Mouse (Mus musculus) gastrocnemius, adult 2 months (tissue): Measurements from ENCODE around the gene Ppfia4. TPM values are rescaled to one million over a fixed set of nuclear protein-coding genes. Genes with fewer than 3 reads are reported as not detected.

Experiments used
- DNase-seq: peaks from one replicate; pipeline ENCODE4 v3.0.0; 2022
- H3K27ac ChIP-seq: fragments of 200-600 bp; 2 replicates; pipeline ENCODE4 v1.8.1; 2022; ENCODE audit warnings: mild to moderate bottlenecking
- H3K4me3 ChIP-seq: fragments of 200-600 bp; 2 replicates; pipeline ENCODE4 v1.8.1; 2022; ENCODE audit warnings: mild to moderate bottlenecking, moderate library complexity
- CTCF ChIP-seq: fragments of 200-600 bp; IDR thresholded peaks from 2 replicates; pipeline ENCODE4 v1.8.1; 2022; ENCODE audit warnings: antibody characterized with exemption, mild to moderate bottlenecking, moderate library complexity
- intact Hi-C: fragments of 180-260 bp; cut with DNase I; formaldehyde crosslinking; loops from one replicate; pipeline ENCODE4 v1.15.1; 2025
- total RNA-seq, 2 experiments: library from RNA; stranded (reverse); gene quantifications; 2 replicates each; pipeline ENCODE4 v1.2.3; 2021

Gene Ppfia4
- total RNA-seq, 2 experiments from 2014 or later = 0.42 to 0.46 TPM

DNA sequence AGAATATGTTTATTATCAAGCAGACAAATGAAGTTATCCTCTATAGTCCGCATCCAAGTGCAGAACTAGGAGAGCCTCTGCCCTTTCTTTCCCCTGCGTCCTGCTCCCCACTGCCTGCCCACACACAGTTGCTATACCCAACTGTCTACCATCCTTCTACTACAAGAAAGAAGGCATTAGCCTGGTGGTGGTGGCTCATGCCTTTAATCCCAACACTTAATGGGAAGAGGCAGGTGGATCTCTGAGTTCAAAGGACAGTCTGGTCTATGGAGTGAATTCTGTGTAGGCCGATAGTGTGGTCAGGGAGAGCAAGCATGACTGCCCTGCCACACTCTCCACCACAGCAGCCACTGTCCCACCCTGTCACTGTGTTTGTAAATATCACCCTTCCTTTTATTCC is 22.0 kb downstream of the Ppfia4 start:
- intact Hi-C loops = no loop called here
- no peak for DNase-seq
- no peak for TF ChIP-seq CTCF
- H3K27ac ChIP-seq = no peak overlapping the region
- no peak overlapping the region for H3K4me3 ChIP-seq

DNA sequence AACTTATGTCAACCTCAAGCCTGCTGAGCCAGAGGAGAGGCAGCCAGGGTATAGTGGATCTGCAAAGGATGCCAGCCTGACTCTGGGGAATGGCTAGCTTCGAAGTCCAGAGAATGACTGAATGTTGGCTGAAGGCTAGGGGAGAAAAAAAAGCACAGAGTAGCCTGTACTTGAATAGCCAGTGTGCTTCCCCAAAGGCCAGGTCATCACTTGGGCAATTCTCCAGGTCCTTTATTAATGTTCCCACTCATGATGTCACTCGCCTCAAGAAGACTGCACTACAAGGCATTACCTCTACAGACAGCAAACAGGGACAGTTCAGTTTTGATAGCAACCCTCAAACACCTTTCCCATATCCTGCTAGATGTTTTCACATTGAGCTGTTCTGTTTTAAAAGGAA is 22.4 kb downstream of the Ppfia4 start:
- Histone ChIP-seq H3K4me3 (no peak overlapping the region), H3K27ac (no peak overlapping the region)
- no peak for DNase-seq
- TF ChIP-seq CTCF = no peak
- intact Hi-C loops = no loop called here

DNA sequence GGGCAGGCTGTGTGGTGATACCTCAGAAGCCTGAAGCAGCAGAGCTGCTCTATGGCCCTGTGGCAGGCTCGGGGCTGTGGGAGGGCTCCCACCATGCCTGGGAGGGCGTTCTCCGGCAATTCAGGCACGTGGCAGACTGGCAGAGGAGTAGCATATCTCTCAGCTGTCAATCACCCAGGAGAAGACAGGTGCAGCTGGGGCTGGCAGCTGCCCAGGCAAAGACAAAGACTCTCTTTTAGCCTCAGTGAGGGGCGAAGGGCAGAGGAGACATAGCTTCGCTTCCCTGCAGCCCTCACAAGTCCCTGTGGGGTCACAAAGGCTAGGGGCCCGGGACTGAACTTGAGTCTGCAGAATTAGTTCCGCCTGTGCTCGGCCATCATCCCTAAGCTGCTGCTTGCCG is 25.3 kb downstream of the Ppfia4 start:
- no peak for TF ChIP-seq CTCF
- intact Hi-C loops = no loop called here
- H3K27ac ChIP-seq = no peak overlapping the region
- no peak for DNase-seq
- no peak overlapping the region for H3K4me3 ChIP-seq

DNA sequence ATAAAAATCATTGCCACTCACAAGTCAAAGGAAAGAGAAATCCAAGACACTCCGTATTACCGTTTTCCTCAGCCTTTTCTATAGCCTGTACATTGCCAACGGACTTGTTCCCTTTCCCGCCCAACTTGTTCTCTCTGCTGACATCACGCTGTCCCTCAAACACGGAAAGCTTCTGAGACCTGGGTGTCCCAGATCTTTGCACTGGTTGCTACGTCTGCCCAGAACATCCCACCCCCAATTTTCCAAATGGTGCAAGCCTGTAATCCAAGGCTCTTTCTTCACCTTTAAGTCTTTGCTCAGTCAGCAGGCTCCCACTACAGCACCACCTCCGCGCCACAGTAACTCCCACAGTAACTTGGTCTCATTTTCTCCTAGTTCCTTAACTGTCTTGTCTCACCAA is 27.8 kb downstream of the Ppfia4 start:
- intact Hi-C loops = no loop called here
- no peak for TF ChIP-seq CTCF
- Histone ChIP-seq H3K27ac (peak overlapping the region; percentile 4; the same call in 1 of the 2 replicates), H3K4me3 (no peak overlapping the region)
- DNase-seq = no peak

DNA sequence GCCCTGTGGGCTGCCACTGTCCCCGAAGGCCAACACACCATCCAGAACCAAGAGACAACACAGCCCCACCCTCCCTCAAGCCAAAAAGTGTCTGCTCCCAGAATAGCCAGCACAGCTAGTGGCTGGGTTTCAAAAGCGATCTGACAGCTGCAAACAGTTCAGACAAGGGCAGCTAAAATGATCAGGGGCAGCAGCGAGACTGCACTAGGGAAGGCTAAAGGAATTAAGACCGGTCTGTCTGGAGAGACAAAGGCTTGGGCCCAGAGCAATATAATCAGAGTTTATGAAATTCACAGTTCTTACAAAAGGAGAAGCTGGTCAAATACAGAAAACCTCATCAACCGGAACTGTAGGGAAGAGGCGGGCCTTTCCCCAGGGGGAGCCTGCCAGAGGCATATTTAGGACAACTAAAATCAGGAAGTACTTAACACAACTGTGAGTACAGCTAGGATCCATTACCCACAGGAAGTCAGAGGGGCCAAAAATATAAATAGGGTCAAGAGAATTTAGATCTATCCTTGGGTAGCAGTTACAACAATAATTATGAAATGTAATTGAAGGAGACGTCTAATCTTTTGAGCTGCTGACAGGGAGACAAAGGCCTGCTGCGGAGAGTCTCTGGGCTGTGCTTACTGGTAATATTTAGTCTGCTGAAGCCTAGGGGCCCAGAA is 30.0 kb downstream of the Ppfia4 start:
- H3K4me3 ChIP-seq = peak overlapping the region; percentile 54
- intact Hi-C loops = no loop called here
- peak; percentile 88 for DNase-seq
- TF ChIP-seq CTCF = no peak
- H3K27ac ChIP-seq = peak overlapping the region; percentile 93

DNA sequence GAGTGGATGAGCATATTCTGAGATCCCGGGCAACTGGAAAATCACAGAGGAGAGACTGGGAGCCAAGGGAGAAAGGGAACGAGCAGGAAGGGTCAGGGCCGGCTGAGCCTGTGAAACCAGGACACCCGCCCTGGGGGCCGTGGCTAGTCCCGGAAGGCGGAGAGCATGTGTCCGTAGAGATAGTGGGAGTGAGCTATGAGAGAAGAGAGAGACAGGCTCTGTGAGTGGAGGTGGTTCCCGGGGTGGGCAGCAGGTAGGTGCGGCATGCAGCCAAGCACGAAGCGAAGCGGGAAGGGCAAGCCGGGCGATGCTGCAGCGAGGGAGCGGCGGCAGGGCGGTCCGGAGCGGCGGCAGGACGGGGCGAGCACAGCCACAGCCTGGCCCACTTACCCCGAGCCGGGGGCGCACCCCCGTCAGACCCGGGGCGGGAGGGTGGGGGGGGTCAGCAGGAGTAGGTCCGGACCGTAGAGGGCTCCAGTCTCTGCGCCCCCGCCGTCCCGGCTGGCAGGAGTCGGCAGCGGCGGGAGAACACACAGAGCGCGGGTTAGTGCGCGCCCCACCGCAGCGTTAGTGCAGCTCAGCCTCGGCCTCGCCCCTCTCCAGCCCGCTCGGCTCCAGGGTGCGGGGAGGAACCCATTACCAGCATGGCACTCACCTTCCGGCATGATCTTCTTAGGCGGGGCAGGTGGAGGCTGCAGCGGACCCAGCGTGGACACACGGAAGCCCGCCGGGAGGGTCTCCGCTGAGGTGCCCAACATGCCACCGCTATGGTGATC is 33.9 kb downstream of the Ppfia4 start:
- Histone ChIP-seq H3K4me3 (peak overlapping the region; percentile 84), H3K27ac (peak overlapping the region; percentile 84)
- intact Hi-C loops = no loop called here
- no peak for TF ChIP-seq CTCF
- peak; percentile 66 for DNase-seq

DNA sequence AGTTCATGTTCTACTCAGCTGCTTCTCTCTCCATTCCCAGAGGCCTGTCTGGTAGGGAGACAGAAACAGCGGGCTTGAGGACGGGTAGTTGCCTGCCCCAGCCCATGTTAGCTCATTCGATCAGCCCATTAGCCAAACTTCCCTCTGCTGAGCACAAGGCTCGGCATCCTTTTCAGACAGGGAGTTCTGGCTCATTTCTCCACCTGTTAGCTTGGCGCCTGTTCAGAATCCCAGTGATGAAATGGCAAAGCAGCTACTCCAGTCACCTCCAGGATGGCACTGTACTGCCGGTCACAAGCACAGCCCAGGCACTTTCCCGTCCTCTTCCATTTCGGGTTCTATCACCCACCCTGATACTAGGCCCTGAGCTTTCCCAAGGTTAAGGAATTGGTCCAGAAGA is 35.5 kb downstream of the Ppfia4 start:
- no peak for TF ChIP-seq CTCF
- peak; percentile 70 for DNase-seq
- intact Hi-C loops = no loop called here
- Histone ChIP-seq H3K4me3 (no peak overlapping the region), H3K27ac (peak overlapping the region; percentile 84)

DNA sequence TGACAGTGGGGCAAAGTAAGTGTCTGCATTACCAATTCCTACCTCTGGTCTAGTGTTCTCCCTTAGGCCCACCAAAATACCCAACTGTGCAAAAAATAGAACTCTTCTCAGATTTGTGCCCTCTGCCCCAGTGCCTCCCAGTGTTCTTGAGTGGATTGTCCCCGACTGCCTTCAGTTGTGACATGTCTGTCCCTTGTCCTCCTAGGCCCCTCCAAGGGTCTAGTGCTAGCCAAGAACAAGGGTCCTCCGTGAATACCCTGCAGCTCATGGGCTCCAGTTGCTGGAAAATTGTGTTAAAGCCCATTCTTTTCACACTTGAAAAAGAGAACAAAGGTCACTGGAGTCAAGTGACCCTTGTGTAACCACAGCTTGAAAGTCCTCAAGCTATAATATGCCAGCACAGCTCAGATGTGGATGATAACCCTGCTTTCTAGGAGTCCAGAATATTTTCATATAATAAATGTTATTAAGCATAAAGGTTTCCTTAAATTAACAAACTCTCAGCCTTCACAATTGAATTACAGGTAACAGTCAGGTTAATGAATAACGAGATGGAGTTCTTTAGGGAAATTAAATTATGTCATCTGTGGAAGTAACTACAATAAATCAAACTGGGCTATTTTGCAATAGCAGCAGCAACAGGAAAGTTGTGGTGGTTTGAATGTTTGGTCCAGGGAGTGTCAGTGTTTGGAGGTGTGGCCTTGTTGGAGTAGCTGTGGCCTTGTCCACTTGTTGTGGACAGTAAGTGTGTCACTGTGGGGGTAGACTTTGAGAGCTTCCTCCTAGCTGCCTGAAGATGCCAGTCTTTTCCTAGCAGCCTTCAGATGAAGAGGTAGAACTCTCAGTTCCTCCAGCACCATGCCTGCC is 38.8 kb downstream of the Ppfia4 start:
- peak; percentile 17; the same call in 1 of the 2 replicates for TF ChIP-seq CTCF
- intact Hi-C loops = no loop called here
- no peak overlapping the region for H3K4me3 ChIP-seq
- no peak for DNase-seq
- peak overlapping the region; percentile 24; the same call in 1 of the 2 replicates for H3K27ac ChIP-seq

DNA sequence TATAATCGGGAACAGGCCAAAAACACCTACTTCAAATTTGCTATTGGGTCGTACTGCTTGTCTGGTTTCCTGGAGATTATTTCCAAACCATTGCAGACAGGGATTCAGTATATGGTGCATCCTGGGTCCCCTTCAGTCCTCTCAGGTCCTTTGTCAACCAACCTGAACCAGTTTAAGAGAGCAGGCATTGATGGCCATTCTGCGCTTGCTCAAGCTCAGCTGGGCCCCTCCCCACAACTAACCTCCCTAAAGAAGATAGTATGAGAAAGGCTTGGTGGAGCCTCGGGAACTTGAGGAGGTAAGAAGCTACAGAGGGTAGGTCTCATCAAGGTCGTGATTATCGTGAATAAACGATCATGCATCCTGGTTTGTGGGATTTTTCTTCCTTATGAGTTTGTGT is 39.5 kb downstream of the Ppfia4 start:
- TF ChIP-seq CTCF = no peak
- no peak for DNase-seq
- intact Hi-C loops = no loop called here
- Histone ChIP-seq H3K4me3 (no peak overlapping the region), H3K27ac (peak overlapping the region; percentile 24; the same call in 1 of the 2 replicates)

DNA sequence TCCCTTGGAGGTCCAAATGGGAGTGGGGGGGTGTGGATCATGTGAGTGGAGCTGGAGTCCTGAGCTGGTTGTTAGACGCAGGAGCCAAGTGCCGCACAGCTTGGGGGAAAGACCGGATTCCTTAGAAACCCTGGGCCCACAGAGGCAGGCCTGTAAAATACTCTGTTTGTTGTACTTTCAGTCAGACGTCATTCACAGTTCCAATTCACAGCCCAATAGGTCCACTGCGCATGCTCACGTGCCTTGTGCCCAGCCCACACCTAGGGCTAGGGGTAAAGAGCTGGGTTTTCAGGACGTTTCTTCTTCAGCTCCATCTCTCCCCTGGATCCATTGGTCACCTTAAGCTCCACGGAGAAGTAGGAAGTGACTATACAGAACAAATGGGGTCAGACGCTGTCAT is 40.1 kb downstream of the Ppfia4 start:
- intact Hi-C loops = no loop called here
- Histone ChIP-seq H3K4me3 (no peak overlapping the region; the same call in 1 of the 2 replicates), H3K27ac (peak overlapping the region; percentile 43)
- no peak for TF ChIP-seq CTCF
- no peak for DNase-seq

DNA sequence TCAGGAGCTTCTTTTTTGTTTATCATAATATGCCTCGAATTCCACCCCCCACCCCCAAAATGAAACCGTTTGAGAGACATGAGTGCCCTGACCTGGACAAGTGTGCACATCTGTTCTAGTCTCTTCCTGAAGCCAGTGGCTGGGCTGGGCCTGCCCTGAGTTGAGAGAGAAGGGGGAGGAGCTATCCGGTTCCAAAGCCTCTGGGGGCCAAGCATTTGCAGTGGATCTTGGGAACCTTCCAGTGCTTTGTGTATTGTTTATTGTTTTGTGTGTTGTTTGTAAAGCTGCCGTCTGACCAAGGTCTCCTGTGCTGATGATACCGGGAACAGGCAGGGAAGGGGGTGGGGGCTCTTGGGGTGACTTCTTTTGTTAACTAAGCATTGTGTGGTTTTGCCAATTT is 40.7 kb downstream of the Ppfia4 start:
- peak overlapping the region; percentile 95 for H3K27ac ChIP-seq
- DNase-seq = peak; percentile 55
- TF ChIP-seq CTCF = no peak
- intact Hi-C loops = no loop called here
- peak overlapping the region; percentile 70 for H3K4me3 ChIP-seq

DNA sequence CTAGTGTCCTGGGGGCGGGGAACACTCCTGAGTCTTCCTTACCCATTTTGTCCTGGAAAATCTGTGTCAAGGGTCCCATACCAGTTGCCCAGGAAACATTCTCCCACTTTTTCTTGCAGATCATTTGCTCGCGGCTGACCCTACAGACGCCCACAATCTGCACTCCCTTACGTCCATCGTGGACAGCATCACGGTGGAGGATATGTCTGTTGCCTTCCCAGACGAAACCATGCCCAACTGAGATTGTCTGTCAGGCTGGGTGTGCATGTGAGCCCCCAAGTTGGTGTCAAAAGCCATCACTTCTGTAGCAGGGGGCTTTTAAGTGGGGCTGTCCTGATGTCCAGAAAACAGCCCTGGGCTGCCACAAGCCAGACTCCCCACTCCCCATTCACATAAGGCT is 41.2 kb downstream of the Ppfia4 start:
- TF ChIP-seq CTCF = no peak
- DNase-seq = no peak
- peak overlapping the region; percentile 95 for H3K27ac ChIP-seq
- H3K4me3 ChIP-seq = peak overlapping the region; percentile 70
- intact Hi-C loops = loop anchor here (2.0 kb wide), 1 partner anchor 17 kb away; no protein-coding TSS in a partner anchor
